Mouse (Mus musculus) lung, adult 2 months (tissue): ENCODE data around the gene Ccr9. TPM values are rescaled to one million over a fixed set of nuclear protein-coding genes. Genes with fewer than 3 reads are reported as not detected.
"Not testable (repeated sequence)": the region's sequence is repeated elsewhere in the genome, so short reads cannot be mapped to it uniquely, and the experiment has no call there.

ENCODE experiments used
- DNase-seq: peaks from one replicate; pipeline ENCODE4 v3.0.0; 2022
- H3K4me1 ChIP-seq: fragments of 200-500 bp; 2 replicates; pipeline ENCODE4 v1.6.1; 2011; ENCODE audit warnings: low read length; ENCODE audit not compliant: control insufficient read depth, insufficient read depth
- H3K4me3 ChIP-seq: fragments of 200-500 bp; replicated peaks from 2 replicates; pipeline ENCODE3; 2011; ENCODE audit warnings: low read depth, mild to moderate bottlenecking, control low read depth, low read length; ENCODE audit errors: extremely low read depth
- CTCF ChIP-seq: fragments of 200-500 bp; IDR thresholded peaks from 2 replicates; pipeline ENCODE4 v1.5.1; 2011; ENCODE audit warnings: mild to moderate bottlenecking, low read length, control low read depth; ENCODE audit not compliant: insufficient read depth
- POLR2A ChIP-seq: fragments of 200-500 bp; IDR thresholded peaks from 2 replicates; pipeline ENCODE4 v1.6.1; 2011; ENCODE audit warnings: low read depth, mild to moderate bottlenecking, control low read depth, low read length, borderline replicate concordance; ENCODE audit errors: extremely low read depth
- WGBS: fragments of 180-500 bp; shearing (Covaris S2); methylation state at CpG from one replicate; pipeline ENCODE4 v1.1.7; 2018; 5-methylcytosine and 5-hydroxymethylcytosine counted together
- polyA plus RNA-seq: library from polyadenylated mRNA; depleted of rRNA; stranded (reverse); fragments of >200 nt; gene quantifications from 2 replicates; pipeline ENCODE4 v1.2.3, GENCODE M21; 2012

Ccr9 gene
- polyA plus RNA-seq, 1 experiment = 0.84 TPM

DNA sequence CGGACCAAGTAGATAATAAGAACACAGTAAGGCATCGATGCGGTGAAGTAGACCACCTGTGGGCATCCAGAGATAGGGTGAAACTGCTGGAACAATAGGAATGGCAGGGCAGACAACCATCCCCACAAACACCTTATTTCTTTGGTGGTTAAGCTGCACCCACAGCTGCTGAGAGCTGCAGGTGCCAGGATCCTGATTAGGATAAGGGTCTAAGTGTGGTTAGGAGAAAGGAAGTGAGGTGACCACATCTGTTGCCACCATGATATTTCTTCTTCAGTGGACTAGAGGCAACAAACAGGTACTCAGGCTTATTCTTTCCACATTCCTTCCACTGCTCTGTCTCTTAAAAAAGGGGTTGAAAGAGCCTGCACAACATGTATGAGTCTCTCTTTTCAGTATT is 20.8 kb upstream of the Ccr9 start:
- 62% methylated on average over 3 of the region's 3 CpGs for WGBS
- TF ChIP-seq CTCF = no peak
- no peak for TF ChIP-seq POLR2A
- H3K4me1 ChIP-seq = no peaks in the 10 kb centered on the region
- no peak for DNase-seq
- no peak overlapping the region for H3K4me3 ChIP-seq

DNA sequence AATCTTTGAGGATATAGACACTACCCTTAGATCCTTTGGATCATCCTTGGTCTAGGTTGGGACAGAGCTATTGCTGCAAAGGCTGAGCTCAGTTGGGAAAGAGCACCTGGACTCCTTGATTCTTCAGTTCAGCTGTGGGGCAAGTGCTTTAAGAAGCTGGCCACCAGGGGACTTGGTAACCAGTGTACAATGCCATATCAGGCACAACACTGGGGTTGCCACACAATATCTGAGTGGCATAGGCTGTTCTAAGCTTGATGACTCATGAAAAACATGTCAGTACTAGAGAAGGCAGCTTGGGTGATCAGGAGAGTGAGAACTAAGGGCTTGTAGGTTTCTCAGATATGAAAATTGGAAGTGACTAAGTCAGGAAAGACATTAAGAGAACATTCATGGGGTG is 19.3 kb upstream of the Ccr9 start:
- H3K4me1 ChIP-seq = no peaks in the 10 kb centered on the region
- no peak overlapping the region for H3K4me3 ChIP-seq
- no peak for TF ChIP-seq CTCF
- TF ChIP-seq POLR2A = no peak
- DNase-seq = no peak

DNA sequence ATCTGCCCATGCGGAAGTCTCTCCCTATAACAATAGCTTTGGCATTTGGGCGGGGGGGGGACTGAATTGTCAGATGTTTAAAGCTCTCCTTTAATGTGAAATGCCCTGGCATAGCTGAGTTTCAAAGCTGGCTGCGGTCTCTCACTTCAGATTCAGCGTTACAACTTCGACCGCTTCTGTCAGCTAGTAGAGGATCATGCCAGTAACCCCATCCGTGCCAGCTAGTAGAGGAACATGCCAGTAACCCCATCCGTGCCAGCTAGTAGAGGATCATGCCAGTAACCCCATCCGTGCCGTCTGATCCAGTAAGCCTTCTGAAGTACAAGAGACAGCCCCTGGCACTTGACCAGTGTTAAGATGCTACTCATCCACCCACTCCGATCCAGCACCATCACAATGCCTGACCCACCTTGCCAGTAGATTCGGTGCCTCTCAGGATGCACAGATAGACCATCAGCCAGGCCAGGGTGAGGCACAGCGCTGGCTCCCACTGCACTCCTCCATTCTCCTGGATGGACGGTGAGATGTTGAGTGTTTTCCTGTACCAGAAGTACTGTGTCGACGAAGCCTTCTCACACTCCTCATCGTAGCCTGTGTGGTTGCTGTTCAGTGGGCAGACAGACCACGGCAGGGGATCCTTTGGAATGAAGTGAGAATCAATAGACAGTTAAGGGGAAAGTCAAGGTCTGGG is 18.1 kb upstream of the Ccr9 start:
- H3K4me3 ChIP-seq, H3K4me1 ChIP-seq, DNase-seq: not testable (repeated sequence)
- WGBS = 83% methylated on average over 18 of the region's 18 CpGs

DNA sequence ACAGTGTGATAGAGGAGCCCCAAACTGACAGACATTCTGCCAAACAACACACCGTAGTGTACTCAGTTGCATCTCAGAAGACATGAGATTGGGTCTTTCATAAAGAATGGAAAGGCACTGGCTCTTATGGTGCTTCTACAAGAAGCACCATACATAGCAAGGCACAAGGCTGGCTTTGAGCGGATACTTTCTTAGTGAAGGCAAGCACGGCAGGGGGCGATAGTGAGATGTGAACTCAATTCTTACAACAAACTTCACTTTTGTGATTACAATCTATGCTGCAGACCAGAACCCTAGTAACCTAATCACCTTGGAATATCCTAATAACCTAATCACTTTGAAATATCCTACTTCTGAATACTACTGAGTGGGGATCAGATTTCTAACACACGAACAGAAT is 12.6 kb upstream of the Ccr9 start:
- DNase-seq = peak; percentile 31
- TF ChIP-seq CTCF (peak; percentile 41), POLR2A (no peak)
- Histone ChIP-seq H3K4me1 (no peaks in the 10 kb centered on the region), H3K4me3 (no peak overlapping the region)
- WGBS = 52% methylated on average over 5 of the region's 5 CpGs

DNA sequence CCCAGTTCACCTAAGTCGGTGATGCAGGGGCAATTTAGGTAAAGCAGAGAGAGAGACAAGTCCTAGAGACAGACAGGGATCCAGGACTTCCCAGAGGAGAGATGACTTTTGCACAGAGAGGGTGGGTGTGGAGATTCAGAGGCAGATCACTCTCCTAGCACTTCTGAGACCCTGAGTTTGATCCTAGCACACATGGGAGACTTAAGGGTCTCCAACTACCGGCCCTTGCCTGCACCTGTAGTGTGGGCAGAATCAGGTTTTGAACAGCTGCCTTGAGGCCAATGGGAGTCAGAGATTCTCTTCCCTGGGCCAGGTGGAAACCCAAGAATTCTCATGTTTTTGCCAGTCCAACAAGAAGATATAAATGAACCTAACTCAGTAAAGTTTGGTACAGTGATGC is 959 bp downstream of the Ccr9 start:
- Histone ChIP-seq H3K4me3 (no peak overlapping the region), H3K4me1 (peaks cover 2% of the 10 kb centered on the region; the same call in 1 of the 2 replicates)
- DNase-seq = no peak
- WGBS = 33% methylated on average over 2 of the region's 2 CpGs
- TF ChIP-seq POLR2A (no peak), CTCF (no peak)

DNA sequence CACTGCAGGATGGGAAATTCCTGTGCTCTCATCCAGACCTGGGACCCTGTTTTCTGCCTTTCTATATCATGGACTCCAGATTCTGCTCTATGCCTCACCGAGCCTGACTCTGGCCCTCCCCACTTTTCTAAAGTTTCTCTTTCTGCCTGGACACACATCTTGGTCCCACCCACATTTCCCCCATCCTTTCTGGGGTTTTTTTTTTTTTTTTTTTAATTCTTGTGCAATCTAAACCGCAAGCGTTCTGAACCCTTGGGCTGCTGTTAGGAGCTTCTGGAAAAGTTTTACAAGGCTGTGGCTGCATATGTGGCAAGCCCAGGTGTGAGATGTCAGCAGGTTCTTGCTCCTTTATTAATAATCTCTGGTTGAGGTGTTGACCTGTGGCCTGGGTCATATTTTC is 5.5 kb downstream of the Ccr9 start:
- Histone ChIP-seq H3K4me3 (no peak overlapping the region), H3K4me1 (no peaks in the 10 kb centered on the region; the same call in 1 of the 2 replicates)
- TF ChIP-seq CTCF (no peak), POLR2A (no peak)
- 30% methylated on average over 3 of the region's 3 CpGs for WGBS
- DNase-seq = no peak

DNA sequence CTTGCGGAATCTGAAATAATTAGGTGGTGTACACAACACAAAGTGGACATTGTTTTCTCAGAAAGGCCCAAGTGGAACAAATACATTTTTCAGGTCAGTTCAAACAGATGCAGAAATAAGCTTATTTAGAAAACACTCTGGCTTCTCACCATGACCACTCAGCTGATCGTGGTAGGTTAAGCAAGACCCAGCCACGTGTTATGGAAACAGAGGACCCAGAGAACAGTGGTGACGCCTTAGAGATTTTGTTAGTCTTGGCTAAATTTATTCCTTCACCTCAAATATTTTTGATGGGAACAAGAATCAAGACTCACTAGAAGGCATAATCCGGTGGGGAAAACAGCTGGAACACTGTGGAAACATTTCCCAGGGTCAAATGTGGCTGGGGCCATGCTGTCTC is 8.0 kb downstream of the Ccr9 start:
- Histone ChIP-seq H3K4me3 (no peak overlapping the region), H3K4me1 (no peaks in the 10 kb centered on the region)
- no peak for DNase-seq
- TF ChIP-seq POLR2A (no peak), CTCF (no peak)
- WGBS = 65% methylated on average over 5 of the region's 5 CpGs

DNA sequence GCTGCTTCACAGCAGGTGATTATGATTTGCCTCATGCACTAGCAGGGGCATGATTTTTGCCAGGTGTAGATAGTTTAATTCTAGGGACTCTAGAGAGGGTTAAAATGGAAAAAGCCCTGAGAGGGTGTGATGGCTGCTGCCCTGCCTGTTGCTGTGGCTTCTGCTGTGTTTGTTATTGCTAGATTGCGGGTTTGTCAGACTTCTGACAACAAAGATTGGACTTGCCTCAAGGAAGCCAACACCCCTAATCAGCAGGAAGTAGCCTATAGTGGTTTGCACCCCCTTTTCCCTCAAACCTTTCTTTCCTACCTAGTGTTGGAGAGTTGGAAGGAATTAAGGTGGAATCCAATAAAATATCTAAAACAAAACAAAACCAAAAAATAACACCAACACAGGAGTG is 10.0 kb downstream of the Ccr9 start:
- 71% methylated on average over 1 of the region's 1 CpGs for WGBS
- no peak for DNase-seq
- no peak overlapping the region for H3K4me3 ChIP-seq
- TF ChIP-seq POLR2A = no peak
- no peak for TF ChIP-seq CTCF
- no peaks in the 10 kb centered on the region for H3K4me1 ChIP-seq

DNA sequence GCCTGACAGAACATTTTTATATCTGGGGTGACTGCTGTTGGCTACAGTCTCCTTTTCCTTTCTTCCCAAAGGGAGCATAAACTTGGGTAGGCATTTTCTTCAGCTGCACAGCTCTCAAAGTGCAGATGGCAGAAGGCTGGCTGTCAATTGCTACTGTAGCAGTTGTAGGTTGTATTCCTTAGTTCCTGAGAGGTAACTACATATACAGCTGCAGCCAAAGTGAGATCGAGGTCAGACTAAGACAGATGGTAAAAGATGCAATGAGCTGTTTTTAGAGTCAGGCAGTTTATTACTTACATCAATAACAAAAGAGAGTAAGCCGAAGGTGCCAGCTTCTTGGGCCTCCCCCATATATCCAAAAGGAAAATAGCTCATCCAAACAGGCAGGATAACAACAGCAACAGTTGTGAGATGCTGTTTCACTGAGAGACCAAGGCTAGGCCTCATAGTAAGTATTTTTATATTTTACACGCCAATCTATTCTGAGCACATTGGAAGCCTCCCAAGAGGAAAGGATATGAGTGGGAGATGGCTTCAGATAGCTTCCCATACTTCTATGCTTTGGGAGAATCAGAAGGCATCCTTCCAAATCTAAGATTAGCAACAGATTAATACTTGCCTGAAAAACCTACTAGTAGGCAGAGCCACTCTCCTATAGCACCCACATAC is 17.5 kb downstream of the Ccr9 start:
- 75% methylated on average over 3 of the region's 3 CpGs for WGBS
- TF ChIP-seq CTCF (no peak), POLR2A (no peak)
- DNase-seq = no peak
- Histone ChIP-seq H3K4me1 (no peaks in the 10 kb centered on the region), H3K4me3 (no peak overlapping the region)

DNA sequence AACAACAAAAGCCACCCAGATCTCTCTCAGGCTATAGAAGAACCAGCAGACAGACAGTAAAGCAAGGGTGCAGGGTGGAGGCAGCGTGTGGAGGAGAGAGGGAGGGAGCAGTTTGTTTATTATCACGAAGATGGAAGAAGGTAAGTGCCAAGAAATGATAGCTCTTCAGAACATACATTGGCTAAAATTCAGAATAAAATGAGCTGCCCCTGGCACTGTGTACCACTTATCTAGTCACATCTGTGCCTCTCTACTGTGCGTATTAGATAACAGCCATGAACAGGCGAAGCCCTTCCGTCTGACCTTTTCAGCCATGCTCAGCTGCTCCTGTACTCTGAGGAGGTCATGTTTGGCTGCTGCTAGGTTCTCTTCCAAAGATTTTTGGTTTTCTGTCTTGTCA is 23.6 kb downstream of the Ccr9 start:
- WGBS = 83% methylated on average over 5 of the region's 5 CpGs

More for the DNA sequence above, 23.6 kb downstream of the Ccr9 start:
- no peaks in the 10 kb centered on the region for H3K4me1 ChIP-seq
- no peak for TF ChIP-seq POLR2A
- TF ChIP-seq CTCF = no peak
- DNase-seq = no peak
- H3K4me3 ChIP-seq = no peak overlapping the region
